In the genomic region with DNA sequence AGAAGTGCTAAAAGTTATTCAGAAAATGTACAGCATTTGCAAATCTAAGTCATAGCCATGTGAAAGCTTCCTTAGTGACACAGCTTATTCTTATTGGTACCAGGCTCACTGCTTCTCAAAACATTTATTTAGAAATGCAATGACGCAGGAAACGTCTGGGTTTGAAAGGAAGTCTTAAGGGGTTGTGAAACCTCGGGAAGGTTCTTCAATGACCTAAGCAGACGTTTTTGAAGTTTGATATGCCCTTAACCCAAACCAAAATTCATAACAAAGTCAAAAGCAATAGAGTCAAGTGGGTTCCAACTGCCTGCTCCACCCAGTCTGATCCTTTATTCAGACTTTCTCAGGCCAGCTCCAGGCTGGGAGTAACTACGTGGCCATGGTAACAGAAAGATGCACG, we compare ENCODE assay signal across 15 mouse cellular contexts.
"Had no signal": no experiment of that assay in that cellular context is flagged by ENCODE, and none has a peak within 500 bp of the region (broad histone marks: within the 10 kb centered on the region; RNA-seq: fewer than 3 reads in every experiment).

No protein-coding gene starts in this region.

- H3K9me3 ChIP-seq: limb, embryonic 12.5 days; limb, embryonic 15.5 days; lung, embryonic 15.5 days had no signal

- ATAC-seq: liver, postnatal 0 days had no signal

- H3K4me2 ChIP-seq: limb, embryonic 12.5 days; limb, embryonic 15.5 days; liver, embryonic 11.5 days; lung, embryonic 15.5 days; midbrain, embryonic 11.5 days had no signal

- H3K27ac ChIP-seq: limb, embryonic 12.5 days; limb, embryonic 15.5 days; liver, embryonic 14.5 days; lung, embryonic 15.5 days had no signal

- H3K9ac ChIP-seq: limb, embryonic 12.5 days; limb, embryonic 15.5 days; liver, embryonic 14.5 days; liver, postnatal 0 days; lung, embryonic 15.5 days had no signal

- H3K27me3 ChIP-seq: limb, embryonic 15.5 days; lung, embryonic 15.5 days had no signal

- H3K36me3 ChIP-seq: limb, embryonic 12.5 days; limb, embryonic 15.5 days; lung, embryonic 15.5 days had no signal

- H3K4me1 ChIP-seq: limb, embryonic 15.5 days; lung, embryonic 15.5 days had no signal

- H3K4me3 ChIP-seq: limb, embryonic 12.5 days; limb, embryonic 15.5 days; lung, embryonic 15.5 days had no signal

- DNase-seq: kidney, adult 9 months; kidney, postnatal 14 days; kidney, postnatal 4 days; left cerebral cortex, postnatal 4 days; liver, postnatal 0 days; lung, postnatal 14 days; midbrain, embryonic 14.5 days; thymus, adult 18-20 months; thymus, postnatal 36 days had no signal
